Mouse (Mus musculus) 3134 (cell line): ENCODE data around the gene Ddc.

ENCODE experiments used
- DNase-seq: peaks from one replicate; pipeline ENCODE4 v3.0.0-alpha.2; 2011; ENCODE audit warnings: low spot score; ENCODE audit not compliant: insufficient read length; ENCODE audit errors: extremely low read depth

Ddc gene

DNA sequence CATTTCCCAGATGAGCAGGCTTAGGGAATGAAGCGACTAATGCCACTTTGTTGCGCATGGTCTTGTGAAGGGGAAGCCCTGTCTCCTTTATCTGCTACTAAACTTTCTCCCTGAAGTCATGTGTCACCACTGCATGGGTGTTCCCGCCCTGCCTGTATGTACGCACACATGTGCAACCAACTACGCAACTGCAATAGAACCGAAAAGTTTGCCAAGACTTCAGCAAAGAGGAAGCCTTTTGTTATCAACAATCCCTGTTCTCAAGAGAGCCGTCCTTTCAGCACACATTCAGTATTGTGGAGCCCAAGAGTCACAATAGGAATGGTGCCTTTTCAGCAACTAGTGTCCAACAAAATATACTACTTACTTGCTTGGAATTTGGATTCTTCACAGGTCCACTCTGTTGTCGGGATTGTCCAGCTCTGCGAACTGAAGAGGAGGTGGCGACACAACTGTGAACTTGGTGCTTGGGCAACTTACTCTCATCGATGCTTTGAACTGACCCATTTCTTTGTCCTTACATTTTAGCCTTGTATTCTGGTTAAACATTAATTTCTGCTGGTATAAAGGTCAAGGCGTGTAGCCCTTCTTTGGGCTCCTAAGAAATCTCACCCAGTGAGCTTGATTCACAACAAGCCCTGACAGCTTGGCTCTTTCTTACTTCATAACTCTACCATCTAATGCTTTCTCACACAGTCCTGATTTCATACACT is at the start of gene Ddc:
Gene Ddc, minus strand, starts transcription at position 500 of the 713 bp plus-strand sequence.
- DNase-seq = no peak

DNA sequence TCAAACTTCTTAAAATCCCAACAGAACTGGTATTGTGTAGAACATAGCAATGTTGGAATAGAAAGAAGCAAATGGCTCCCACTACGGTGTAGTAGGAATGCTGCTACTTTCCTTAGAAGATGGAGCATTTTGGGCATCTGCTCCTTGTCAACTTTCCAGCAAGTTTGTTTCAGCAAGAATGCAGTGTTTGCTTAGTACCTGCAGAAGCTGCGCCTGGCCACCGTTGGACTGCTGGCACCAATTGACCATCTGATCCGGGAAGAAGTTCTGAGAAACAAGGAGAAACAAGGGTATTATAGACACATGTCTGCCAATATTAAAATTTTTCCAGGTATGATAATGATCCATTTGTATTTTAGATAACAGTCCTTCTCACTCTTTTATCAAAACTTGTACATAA is 47.8 kb upstream of the Ddc start:
- DNase-seq = no peak

DNA sequence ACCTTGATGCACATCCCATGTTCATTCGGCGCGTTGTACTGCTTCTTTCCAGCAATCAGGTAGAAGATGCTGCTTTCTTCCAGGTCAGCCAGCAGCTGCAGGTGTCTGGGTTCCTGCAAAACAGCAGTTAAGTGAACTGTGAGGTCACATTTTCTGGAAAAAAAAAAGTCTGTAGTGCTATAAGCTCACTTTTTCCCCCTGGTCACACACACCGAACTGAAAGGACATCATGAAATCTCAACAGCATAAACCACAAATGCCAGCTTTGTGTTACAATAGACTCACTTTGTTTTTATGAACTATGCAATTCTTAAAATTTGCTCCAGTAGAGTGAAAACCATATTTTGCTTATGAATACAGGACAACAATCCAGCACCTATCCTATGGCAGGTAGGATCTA is 46.9 kb upstream of the Ddc start:
- DNase-seq = no peak

DNA sequence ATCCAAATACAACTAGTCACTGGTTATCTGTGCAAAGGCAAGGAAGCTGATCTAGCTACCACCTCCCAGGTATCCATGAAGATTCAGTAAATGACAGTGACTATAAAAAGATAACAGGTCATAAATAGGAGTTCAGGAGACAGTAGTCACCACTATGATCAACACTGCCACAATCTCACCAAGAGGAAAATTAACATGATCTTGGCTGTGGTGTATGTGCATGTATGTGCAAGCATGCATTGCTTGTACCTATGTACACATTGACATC is 46.1 kb upstream of the Ddc start:
- no peak for DNase-seq

DNA sequence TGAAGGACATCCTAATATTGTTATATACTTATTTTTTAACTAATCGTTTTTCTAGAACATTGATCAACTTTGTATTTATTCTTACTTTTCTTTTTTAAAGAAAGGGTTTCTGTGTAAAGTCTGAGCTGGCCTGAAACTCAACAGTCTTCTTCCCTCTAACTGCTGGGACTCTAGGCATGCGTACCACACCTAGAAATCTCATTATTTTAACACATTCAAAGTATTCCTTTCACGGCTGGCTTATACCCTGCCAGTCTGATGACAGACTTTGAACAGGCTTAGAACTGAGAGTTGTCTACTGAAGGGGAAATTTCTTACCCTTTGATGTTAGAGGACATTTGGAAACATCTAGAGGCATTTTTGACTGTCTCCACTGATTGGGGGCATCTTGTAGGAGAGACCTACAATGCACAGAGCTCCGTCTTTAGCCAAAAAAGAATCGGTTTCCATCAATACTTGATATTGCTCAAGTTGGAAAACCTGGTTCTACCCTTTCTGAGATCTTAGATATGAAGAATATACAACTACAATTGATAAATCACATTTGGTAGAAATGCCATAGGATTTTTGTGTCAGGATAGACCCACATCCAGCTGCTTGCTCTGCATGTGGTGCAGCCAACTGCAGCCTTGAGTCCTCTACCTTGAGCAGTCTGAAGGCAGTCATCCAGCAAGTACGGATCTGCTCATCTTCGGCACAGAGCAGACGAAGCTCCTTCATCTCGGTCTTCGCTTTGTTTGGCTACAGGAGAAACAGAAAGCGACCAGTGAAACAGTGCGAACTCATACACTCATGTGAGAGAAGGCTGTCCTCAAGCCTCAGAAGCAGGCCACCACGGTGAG is 45.5 kb upstream of the Ddc start:
- no peak for DNase-seq

DNA sequence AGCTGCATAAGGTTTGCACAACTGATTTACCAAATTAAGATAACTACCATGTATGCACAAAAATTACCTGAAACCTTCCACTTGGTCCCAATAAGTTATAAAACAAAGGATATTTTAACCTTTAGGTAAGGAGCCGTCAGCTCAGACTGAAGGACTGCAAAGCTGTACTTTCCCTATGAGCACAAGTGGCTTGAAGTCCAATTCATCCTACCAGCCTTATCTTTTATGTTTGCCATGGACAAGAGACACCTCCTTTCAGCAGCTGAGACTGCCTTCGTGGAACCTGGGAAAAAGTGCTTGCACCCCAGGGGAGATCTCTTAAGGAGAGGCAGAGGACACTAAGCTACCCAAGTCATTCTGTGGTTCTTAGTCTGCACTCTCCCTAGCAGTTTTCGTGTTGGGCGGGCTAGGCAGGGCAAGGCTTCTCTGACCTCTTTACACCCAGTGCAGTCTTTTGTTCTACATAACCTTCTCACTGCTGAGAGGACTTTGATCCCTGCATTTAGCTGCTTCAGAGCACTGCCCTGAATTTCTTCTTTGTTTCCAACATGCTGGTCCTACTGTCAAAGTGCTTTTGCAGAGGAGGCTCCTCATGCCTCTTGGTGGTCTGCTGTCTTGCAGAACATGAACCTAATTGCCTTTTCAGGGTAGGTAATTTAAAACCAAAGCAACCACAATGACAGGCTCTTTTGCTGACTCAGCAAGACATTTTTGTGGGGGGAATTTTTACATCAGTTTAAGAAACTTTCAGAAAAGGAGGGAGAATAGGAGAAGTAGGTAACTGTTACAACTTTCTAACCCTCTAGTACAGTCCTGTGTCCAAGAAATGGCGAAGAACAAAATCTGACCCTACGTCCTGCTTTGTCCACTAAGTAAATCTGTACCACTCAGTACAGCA is 44.6 kb upstream of the Ddc start:
- DNase-seq = no peak

DNA sequence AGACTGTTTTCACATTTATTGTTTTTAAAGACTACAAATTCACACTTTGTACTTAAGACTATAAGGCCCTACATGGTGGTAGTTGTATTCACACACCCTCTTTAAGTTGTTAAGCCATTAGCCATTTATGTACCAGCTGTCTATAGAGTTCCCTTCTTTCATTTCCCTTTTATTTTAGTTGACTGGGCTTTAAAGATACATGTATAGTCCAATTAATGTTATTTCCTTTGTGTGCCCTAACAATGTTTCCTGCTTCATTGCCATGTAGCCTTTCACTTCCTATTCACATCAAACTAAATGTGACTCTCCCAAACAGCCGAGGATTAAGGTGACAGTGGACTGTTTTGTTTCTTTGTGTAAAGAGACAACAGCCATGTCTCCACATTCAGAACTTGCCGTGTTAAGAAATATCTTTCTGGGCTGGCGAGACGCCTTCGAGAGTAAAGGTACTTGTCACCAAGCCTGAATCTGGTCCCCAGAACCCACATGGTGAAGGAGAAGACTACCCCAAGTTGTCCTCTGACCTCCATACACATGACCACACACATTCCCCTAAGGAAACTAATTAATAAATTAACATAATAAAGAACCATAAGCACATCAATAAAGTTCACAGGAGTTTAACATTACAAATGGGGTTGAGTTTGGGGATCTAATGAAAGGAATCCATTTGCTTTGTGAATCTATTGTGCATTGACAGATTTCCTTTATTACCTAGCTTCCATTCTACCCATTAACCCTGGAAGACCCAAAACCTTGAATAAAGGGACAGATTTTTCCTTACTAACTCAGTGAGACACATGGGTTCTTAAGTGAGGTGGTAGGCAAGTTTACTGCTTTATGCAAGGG is 43.1 kb upstream of the Ddc start:
- DNase-seq = no peak

DNA sequence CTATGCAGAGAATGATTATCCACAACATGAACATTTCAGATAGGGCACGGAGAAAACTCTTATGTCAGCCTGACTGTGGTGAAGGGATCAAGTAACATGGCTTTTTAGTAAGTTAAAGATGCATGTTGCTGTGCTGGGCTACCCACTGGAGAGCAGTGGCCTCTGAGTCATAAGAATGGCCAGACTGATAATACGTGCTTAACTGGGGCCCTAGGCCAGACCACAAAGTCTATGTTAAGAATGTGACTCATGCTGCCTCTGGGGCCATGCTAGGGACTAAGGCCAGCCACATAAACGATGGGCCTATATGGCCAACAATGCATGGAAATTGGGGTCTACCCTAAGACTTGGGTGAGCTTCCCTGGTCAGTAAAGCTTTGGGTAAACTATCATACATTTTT is 41.7 kb upstream of the Ddc start:
- DNase-seq = peak; percentile 66

DNA sequence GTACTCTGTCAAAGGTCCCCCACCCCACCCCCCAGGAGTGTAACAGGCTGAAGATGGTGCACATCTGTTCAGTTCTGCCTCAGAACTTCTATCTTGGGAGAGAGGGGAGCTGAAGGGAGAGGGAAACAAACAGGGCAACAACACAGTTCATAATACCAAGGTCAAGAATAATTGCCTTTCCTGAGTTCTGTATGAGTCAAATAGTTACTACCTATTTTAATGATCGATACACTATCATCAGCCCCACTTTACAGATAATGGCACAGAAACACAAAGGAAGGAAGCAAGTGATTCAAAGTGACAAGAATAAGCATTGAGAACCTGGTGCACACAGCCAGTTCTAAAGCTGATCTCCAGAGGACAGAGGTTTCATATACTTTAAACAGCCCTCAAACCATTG is 40.6 kb upstream of the Ddc start:
- DNase-seq = no peak

DNA sequence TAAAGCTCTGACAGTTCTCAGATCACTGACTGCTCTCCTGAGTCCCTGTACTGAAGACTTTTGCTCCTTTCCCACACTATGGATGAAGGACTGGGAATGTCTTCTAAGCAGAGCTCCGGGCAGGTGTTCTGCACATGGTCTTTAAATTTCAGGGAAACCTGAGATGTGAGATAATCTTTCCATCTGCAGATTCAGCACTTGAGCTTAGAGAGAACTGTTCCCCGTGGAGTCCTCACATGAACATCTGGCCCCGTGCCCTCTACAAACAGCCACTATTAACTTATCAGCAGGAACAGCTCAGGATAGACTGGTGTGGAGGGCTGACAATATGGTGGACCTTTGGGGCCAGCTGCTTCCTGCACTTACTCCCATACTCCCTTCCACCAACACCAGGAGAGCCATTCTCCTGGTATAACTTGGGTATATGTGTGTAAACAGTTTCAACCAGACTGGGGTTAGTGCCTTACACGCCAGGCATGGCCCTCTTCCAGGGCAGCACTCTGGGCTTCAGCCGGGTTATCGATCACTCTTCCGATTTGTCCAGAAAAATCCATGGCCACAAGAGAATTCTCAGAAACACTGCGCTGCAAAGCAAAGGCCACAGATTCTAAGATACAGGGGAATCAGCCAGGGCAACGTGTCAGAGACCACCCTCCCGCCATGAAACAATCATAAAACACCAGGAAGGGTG is 39.5 kb upstream of the Ddc start:
- no peak for DNase-seq

DNA sequence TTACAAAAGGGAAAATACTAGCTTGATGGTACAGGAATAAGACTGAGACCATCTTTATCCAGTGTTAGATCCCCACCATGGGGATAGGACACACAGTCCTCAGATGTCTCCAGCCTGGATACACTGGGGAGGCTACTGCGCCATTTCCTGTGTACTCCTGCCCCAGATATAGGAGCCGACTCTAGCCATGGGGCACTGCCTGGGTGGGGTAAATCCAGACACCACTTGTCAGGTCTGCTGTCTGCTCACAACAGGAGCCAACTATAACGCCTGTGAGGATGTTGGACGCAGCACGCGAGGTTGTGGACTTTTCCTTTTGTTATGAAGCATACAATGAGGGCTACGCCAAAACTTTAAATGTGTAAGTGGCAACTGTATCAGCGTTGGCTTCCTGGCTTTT is 36.9 kb upstream of the Ddc start:
- no peak for DNase-seq

DNA sequence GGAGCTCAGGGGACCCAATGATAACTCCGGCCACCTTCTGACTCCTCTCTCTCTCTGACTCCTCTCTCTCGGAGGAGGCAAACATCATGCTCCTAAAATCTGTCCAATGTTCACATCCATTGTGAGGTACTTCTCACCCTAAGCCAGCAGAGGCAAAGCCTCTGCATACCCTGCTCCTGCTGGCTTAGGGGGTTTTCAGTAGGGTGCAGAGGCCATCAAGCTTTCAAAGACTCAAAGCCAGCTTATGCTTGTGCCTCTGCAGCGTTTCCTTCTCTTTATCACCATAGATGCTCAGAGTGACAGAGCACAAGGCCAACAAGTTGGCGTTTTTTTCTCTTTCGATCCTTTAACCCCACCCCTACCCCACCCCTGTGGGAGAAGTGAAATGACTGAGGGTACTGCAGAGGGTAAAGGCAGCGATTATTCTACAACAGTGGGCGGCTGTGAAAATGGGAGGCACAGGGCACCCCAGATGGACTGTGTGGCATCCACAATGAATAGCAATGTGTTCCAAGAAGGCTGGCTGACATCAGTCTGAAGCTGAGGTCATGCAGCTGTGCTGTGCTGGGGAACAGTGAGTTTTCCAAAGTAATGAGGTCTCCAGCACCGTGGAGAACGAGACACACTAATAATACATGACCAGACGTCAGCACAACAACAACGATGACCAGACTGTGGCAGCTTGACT is 34.3 kb upstream of the Ddc start:
- no peak for DNase-seq

DNA sequence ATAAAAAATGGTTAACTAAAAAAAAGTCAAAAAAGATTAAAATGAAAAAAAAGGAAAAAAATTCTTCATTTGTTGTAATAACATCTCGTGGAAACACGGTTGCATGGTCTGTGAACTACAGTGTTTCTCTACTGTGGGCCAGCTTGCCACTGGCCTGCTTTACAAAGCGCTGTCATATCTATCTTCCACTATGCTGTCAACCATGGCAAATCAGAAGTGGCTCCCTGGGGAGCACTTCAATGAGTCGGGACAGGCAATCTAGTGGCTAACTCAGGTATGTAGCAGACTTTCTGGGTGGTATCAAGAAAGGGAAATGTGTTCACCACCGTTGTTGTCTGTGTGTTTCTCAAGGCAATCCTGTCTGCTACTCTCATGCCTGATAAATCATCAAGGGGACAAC is 33.7 kb upstream of the Ddc start:
- DNase-seq = no peak

DNA sequence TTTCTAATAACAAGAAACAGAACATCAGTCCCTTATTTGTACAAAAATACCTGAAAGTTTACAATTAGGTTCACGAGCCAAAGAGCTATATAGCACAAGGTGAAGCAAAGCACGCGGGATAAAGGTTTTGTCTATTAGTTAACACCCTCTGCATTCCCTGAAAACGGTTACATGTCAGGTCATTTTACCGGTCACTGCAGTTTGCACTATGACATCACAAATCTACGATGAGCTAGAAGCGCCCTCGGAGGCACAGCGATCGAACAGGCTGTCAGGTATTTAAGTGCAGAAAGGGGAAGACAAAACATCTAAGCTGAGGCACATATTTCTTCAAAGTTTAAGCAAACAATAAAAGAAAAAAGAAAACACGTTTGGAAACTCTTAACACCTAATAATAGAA is 32.6 kb upstream of the Ddc start:
- DNase-seq = no peak

DNA sequence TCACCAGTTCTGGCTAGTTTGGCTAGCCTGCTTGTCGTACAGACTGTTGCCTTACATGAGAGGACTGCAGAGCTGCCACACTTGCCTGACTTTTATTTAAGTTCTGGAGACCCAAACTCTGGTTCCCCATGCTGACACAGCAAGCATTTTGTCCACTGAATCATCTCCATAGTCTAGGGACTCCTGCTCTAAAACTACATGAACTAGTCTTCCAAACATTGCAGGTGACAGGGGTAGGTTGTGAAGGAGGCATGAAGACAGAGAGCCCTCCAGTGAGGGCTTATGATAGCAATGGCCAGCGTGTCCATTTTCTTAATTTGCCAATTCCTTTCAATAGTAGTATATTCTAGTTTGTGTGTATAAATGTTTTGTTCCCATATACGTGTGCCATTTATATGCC is 31.1 kb upstream of the Ddc start:
- DNase-seq = no peak

DNA sequence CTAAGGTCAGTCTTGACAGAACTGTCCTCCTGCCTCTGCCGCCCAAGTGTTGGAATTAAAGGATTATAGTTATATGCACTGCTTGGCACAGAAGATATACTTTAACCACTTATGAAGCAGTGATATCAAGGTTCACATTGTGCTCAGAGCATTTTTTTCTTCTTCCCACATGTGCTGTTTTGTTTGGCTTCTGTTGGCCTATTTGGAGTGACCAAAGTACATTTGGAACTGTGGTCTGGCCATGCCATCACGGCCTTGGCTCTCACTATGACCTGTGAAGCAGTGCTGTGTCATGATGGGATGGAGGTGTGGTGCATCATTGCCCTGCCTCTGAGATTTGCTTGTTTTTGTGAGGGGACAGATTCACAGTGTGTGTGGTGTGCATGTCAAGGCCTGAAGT is 30.6 kb upstream of the Ddc start:
- peak; percentile 15 for DNase-seq

DNA sequence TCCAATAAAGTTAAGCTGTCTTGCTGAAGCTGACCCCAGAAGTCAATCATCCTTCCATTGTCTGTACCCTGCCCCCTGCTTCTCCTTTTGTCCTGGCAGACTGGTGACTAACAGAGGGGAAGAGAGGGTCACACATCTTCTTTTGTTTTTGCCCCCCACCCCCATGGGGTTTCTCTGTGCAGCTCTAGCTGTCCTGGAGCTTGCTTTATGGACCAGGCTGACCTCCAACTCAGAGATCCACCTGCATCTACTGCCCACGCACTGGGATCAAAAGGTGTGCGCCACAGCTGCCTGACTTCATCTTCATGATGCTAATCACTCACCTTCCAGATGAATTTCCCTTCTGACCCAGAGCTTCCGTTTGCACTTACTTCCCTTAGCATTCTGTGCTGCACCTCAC is 26.0 kb upstream of the Ddc start:
- DNase-seq = no peak

DNA sequence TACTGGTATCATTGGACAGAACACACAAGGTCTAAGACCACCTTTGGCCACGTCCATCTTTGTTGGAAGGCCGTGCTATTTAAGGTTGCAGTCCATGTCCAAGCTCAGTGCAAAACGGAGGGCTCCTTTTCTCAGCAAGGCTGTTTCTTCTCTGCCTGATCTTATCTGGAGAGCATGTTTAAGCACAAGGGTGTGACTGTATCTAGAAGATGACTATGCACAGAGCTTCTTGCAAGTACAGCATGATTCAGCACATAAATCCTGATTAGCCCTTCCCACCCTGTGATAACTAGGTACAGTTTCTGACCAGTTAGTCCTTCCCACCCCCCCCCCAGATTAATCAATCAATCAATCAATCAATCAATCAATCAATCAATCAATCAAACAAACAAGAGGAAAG is 25.4 kb upstream of the Ddc start:
- no peak for DNase-seq

DNA sequence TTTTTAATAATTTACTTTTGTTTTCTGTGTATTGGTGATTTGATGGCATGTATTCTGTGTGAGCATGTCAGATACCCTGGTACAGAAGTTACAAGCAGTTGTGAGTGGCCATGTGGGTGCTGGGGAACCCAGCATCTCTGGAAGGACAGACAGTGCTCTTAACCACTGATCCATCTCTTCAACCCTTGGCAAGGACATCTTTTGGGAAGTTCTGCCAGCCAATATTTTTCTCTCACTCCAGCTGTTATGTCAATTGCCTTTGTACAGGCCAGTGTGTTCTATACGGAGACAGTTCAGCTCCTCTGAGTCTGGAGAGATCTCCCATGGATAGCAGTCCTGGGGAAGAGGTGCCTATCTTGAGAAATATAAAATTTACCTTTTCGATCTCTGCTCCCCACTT is 24.2 kb upstream of the Ddc start:
- DNase-seq = no peak
